Mouse (Mus musculus) large intestine, adult 2 months (tissue): ENCODE data around the gene Tcea3. TPM values are rescaled to one million over a fixed set of nuclear protein-coding genes. Genes with fewer than 3 reads are reported as not detected.

ENCODE experiments used
- DNase-seq: peaks from one replicate; pipeline ENCODE4 v3.0.0-alpha.2; 2012; ENCODE audit warnings: low read depth, low spot score
- WGBS: fragments of 180-500 bp; shearing (Covaris S2); methylation state at CpG from one replicate; pipeline ENCODE4 v1.1.7; 2018; 5-methylcytosine and 5-hydroxymethylcytosine counted together
- polyA plus RNA-seq: library from polyadenylated mRNA; depleted of rRNA; stranded (reverse); fragments of >200 nt; gene quantifications from 2 replicates; pipeline ENCODE4 v1.2.3, GENCODE M21; 2012; rRNA removed

Tcea3 gene
- polyA plus RNA-seq, 1 experiment = 18.2 TPM

GRCm38 (mm10) chr4:136310229-136311041 lies 62.9 kb downstream of the Tcea3 start, which contains the start of gene Hnrnpr:
Gene Hnrnpr, plus strand, starts transcription at chr4:136310942.
- WGBS = under 1% methylated on average over 65 of the region's 65 CpGs
- DNase-seq = peak; percentile 86

- WGBS = under 1% methylated on average over 79 of the region's 81 CpGs
- DNase-seq = peak; percentile 54
Observed at GRCm38 (mm10) chr4:136311042-136311999, 63.8 kb downstream of the Tcea3 start.

- no peak for DNase-seq
- 5% methylated on average over 4 of the region's 4 CpGs for WGBS
Observed at GRCm38 (mm10) chr4:136312616-136313015, 65.1 kb downstream of the Tcea3 start.

- DNase-seq = no peak
- 92% methylated on average over 4 of the region's 4 CpGs for WGBS
Observed at GRCm38 (mm10) chr4:136317667-136318066, 70.1 kb downstream of the Tcea3 start.

GRCm38 (mm10) chr4:136320016-136320415 lies 72.5 kb downstream of the Tcea3 start:
- WGBS = 58% methylated on average over 4 of the region's 4 CpGs
- no peak for DNase-seq

- 16% methylated on average over 2 of the region's 2 CpGs for WGBS
- no peak for DNase-seq
Observed at GRCm38 (mm10) chr4:136324226-136324625, 76.7 kb downstream of the Tcea3 start.

Other genes starting within 250 kb of the Tcea3 start
- gene Eloa, start 226.0 kb upstream of the Tcea3 start, polyA plus RNA-seq = 11.4 and 12.3 TPM in 2 replicates
- 386 and 417 TPM in 2 replicates for gene Rpl11, start 194.3 kb upstream of the Tcea3 start, polyA plus RNA-seq
- gene Id3, start 104.2 kb upstream of the Tcea3 start, polyA plus RNA-seq = 242 and 265 TPM in 2 replicates
- gene E2f2, start 75.3 kb upstream of the Tcea3 start, polyA plus RNA-seq = 15.9 and 21.0 TPM in 2 replicates
- 2.3 and 2.4 TPM in 2 replicates for gene Asap3, start 41.4 kb upstream of the Tcea3 start, polyA plus RNA-seq
- 6.8 and 11.7 TPM in 2 replicates for gene Zfp46, start 37.0 kb downstream of the Tcea3 start, polyA plus RNA-seq
- 7.8 and 9.1 TPM in 2 replicates for gene Hnrnpr, start 63.2 kb downstream of the Tcea3 start, polyA plus RNA-seq
- gene Htr1d, start 175.8 kb downstream of the Tcea3 start, polyA plus RNA-seq = 0.05 and 0.16 TPM in 2 replicates
- 0.46 and 0.82 TPM in 2 replicates for gene 6030445D17Rik, start 214.5 kb downstream of the Tcea3 start, polyA plus RNA-seq
- gene Luzp1, start 222.0 kb downstream of the Tcea3 start, polyA plus RNA-seq = 18.1 and 27.4 TPM in 2 replicates